Mouse (Mus musculus) embryonic fibroblast, embryonic 13.5 days (primary cell): ENCODE measurements at regions not wholly inside any gene's neighbourhood (a gene's known extent, or its start where the extent isn't known, plus 50 kb on each side); places are given as distances from the start of the nearest gene placed in this dataset.

Source experiments
- CTCF ChIP-seq: IDR thresholded peaks from 2 replicates; pipeline ENCODE4 v1.5.1; 2011; ENCODE audit warnings: mild to moderate bottlenecking, control low read depth, low read length, moderate library complexity, borderline replicate concordance; ENCODE audit not compliant: insufficient read depth
- POLR2A ChIP-seq: IDR thresholded peaks from 2 replicates; pipeline ENCODE4 v1.6.1; 2011; ENCODE audit warnings: low read depth, mild to moderate bottlenecking, control low read depth, low read length, moderate library complexity

DNA sequence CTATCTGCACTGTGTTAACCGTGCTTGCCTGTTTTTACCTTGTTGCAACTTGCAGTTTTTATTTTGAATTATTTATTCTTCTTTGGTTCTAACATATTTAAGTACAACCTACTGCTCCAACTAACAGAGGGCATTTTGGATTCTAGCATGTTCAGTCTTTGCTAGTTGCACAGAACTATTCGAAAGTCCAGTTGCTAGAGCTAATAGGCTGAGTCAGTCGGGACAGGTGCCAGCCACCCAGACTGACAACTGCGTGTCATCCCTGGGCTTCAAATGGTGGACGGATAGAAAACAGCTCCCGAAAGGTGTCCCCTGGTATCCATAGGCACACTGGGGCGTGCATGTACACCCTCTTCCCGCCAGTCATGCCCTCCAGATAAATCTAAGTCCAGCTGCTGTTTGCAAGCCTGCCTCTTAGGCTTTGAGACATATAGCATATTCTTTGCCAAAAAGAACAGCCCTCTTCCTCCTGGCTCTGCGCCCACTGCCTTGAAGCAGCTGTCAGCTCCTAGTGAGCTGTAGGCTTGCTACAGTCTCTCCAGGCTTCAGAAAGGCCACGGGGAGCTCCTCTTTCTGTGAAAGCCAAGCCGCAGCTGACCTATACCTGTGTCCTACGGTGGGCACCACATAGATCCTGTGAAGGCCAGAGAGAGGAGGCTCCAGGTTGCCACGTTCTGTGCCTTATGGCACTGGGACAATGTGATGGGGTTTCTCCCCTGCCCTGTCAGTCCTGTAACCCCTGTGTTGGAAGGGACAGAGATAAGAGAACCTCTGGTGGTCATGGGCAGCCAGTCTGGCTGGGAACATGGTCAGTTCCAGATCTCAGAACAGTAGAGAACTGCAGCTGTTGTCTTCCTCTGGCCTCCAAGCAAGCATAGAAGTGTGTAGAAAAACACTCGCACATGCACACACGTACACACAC is 420.3 kb downstream of the Zfp704 start:
- TF ChIP-seq CTCF (no peak), POLR2A (no peak)
